Mouse (Mus musculus) activated CD4-positive, CD25-positive, alpha-beta regulatory T cell, adult 4 months (primary cell): ENCODE results near the gene Emc4. TPM values are rescaled to one million over a fixed set of nuclear protein-coding genes. Genes with fewer than 3 reads are reported as not detected.

Experiments
- ATAC-seq: one replicate; pipeline ENCODE4 v1.8.0; 2017
- polyA plus RNA-seq, 2 experiments: library from polyadenylated mRNA; unstranded; fragments of 100-300 nt; shearing (Covaris generic); gene quantifications; one replicate each; pipeline ENCODE4 v1.2.1; 2017

Emc4 gene
- polyA plus RNA-seq, 2 experiments from 2014 or later: 76.4 to 79.2 TPM

DNA sequence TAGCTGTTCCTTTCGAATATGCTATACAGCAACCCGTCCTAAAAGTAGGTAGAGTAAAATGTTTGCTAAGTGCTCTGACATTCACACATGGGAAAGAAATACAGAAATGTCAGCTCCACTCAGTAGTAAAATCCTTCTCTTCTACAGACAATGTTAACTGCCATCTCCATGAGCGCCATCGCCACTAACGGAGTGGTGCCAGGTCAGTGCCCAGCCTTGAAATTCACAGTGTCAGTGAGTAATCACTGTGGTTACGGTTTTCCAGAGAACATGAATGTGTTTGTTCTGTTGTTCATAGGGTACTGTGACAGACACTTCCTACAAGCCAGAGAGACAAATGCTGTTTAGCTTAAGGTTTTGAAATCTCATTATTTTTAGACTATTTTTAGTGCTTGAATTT is 30.6 kb downstream of the Emc4 start:
- ATAC-seq: no peak

DNA sequence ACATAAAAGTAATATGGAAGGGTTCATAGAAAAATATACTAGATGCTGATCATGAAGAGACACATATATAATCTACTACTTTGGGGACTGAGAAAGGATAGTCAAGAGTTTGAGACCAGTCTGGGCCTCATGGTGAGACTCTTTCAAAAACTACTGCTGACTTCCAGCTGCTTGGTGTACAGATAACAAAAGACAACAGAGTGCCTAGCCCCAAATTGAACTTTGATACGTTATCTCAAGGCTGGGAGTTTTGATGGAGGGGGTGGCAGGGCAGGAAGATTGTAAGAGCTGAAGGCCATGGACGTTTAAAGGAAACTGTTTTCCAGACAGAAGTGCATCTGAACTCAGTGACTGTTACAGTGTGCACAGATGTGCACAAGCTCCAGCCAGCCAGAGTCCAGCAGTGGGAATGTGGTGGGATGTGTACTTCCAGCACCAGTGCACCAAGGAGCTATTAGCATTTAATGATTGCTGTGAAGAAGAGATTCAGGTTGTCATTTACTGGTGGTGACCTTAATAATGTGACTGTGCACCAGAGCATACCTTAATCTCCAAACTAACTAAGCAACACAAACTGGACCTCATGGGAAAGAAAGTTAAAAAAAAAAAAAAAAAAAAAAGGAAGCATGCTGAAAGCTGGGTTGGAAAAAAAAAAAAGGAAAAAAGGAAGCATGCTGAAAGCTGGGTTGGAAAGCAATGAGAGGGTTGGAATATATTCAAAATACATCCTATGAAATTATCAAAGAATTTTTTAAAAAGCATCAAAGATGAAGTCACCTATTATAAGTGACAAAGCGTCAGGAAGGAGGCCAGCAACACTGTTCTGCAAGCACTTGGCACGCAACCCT is 35.6 kb downstream of the Emc4 start:
- no peak for ATAC-seq

DNA sequence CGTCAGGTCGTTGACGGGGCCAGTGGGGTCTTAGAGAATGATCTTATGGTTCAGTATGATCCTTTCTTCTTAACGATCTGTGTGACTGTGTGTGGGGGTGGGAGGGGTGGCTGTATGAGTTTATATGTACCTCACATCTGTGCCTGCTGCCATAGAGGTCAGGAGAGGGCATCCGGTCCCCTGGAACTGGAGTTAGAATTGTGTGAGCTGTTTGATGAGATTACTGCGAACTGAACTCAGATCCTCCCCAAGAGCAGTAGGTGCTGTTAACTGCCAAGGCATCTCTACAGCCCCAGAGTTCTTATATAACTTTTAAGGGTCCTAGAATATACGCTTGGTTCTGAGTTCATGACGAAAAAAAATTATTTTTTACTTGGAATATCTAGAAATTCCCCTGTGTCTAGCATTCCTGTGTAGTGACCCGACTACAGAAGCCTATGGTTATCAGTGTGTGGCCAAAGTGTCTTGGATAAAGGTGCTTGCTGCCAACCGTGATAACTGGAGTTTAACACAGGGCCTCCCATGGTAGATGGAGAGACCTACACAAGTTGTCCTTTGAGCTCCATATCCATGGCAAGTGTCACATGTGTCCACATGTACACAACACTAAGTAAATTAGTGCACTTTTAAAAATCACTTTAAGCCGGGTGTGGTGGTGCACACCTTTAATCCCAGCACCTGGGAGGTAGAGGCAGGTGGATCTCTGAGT is 39.6 kb downstream of the Emc4 start:
- no peak for ATAC-seq

DNA sequence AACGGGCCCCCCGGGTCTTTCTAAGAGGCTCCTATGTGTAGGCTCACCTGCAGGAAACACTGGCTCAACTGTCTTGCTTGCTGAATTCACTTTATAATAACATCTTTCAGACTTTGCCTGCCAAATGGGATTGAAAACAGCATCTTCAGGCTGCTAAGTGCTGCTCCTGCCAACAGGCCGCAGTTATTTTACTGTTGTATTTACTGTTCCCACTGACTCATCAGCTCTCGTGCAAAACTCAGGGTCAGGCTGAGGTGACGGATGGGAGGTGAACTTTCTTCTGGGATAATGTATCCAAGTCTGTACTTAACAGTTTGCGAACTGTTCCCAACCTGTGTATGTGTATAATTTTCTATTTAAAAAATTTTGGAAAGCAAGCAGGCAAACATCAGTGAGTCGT is 48.9 kb downstream of the Emc4 start:
- no peak for ATAC-seq

DNA sequence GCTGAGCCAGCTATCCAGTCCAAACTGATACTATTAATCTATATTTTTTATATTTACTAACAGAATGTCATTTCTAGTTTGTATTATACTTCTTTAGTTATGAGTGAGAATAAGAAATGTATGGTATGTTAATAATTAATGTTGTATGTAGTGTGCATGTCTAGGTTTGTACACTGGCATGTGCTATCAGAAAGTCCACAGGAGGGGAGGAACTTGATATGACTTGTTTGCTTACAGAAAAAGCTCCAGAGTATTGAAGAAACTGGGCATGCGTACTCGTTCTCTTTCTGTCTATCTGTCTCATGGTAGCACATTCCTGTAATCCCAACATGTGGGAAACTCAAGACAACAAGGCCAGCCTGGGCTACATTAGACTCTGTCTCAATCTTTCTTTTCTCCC is 49.6 kb downstream of the Emc4 start:
- no peak for ATAC-seq

DNA sequence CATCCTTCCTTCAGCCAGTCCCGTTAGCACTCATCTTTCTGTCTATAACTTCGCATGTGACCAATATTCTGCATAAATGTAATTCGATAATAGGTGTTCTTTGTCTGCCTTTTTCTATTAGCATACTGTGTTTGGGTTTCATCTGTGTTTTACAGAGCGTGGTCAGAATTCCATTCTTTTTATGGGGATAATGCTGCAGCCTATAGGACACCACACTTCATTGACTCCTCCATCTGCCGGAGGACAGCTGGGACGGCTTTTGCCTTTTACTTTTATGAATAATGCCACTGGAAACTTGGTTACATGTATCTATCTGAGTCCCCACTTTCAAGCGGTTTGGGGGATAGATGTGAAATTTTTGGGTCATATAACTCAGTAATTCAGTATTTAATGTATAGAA is 52.2 kb downstream of the Emc4 start:
- no peak for ATAC-seq

Other genes with a start within 250 kb of the Emc4 start
- gene Olfr1316, start 233.1 kb downstream of the Emc4 start, polyA plus RNA-seq: under 1 TPM in 1 of 2 experiments, not detected in 1; 0.11 TPM
- not detected for gene Olfr1317, start 227.7 kb downstream of the Emc4 start, polyA plus RNA-seq
- gene Olfr1318, start 213.8 kb downstream of the Emc4 start, polyA plus RNA-seq: not detected
- gene Lpcat4, start 128.6 kb downstream of the Emc4 start, polyA plus RNA-seq: 10 to 100 TPM; 25.3 to 33.5 TPM
- gene Nutm1, start 108.7 kb downstream of the Emc4 start, polyA plus RNA-seq: not detected
- gene Nop10, start 106.1 kb downstream of the Emc4 start, polyA plus RNA-seq: 100 to 1,000 TPM; 171 to 211 TPM
- gene Slc12a6, start 102.2 kb downstream of the Emc4 start, polyA plus RNA-seq: 10 to 100 TPM; 47.9 to 48.7 TPM
- gene Gm21985, start 101.7 kb downstream of the Emc4 start, polyA plus RNA-seq: not detected
- gene Katnbl1, start 11.2 kb upstream of the Emc4 start, polyA plus RNA-seq: 10 to 100 TPM; 21.4 to 21.7 TPM
- 10 to 100 TPM; 11.5 to 14.5 TPM for gene Emc7, start 87.0 kb upstream of the Emc4 start, polyA plus RNA-seq
- gene Chrm5, start 112.7 kb upstream of the Emc4 start, polyA plus RNA-seq: not detected
- 10 to 100 TPM; 12.1 to 13.0 TPM for gene Aven, start 124.9 kb upstream of the Emc4 start, polyA plus RNA-seq